Mouse (Mus musculus): ENCODE data around the gene Qrich2. TPM values are rescaled to one million over a fixed set of nuclear protein-coding genes. Genes with fewer than 3 reads are reported as not detected.

Gene Qrich2
- total RNA-seq, 2 experiments from 2014 or later, result not detected

Other genes with a start within 250 kb of the Qrich2 start
- 1 to 10 TPM; 1.2 to 1.3 TPM for gene Evpl, start 228.2 kb downstream of the Qrich2 start, total RNA-seq (2021)
- gene Srp68, start 192.0 kb downstream of the Qrich2 start, total RNA-seq (2021), result 10 to 100 TPM; 66.6 to 70.6 TPM
- gene Galr2, start 185.3 kb downstream of the Qrich2 start, total RNA-seq (2021), result not detected
- gene Exoc7, start 159.0 kb downstream of the Qrich2 start, total RNA-seq (2021), result 100 to 1,000 TPM in 1 of 2 experiments, 10 to 100 TPM in 1; 93.0 to 100 TPM
- gene Foxj1, start 130.8 kb downstream of the Qrich2 start, total RNA-seq (2021), result 1 to 10 TPM; 5.0 to 5.2 TPM
- gene Rnf157, start 53.2 kb downstream of the Qrich2 start, total RNA-seq (2021), result 100 to 1,000 TPM; 266 to 286 TPM
- 10 to 100 TPM; 27.5 to 31.8 TPM for gene Ubald2, start 32.1 kb downstream of the Qrich2 start, total RNA-seq (2021)
- 10 to 100 TPM; 68.5 to 91.5 TPM for gene Prpsap1, start 28.0 kb upstream of the Qrich2 start, total RNA-seq (2021)
- 1 to 10 TPM; 4.0 to 7.0 TPM for gene Sphk1, start 64.7 kb upstream of the Qrich2 start, total RNA-seq (2021)
- 100 to 1,000 TPM; 121 to 126 TPM for gene Ube2o, start 115.2 kb upstream of the Qrich2 start, total RNA-seq (2021)
- gene Aanat, start 120.2 kb upstream of the Qrich2 start, total RNA-seq (2021), result under 1 TPM; 0.62 to 0.97 TPM
- gene Rhbdf2, start 160.8 kb upstream of the Qrich2 start, total RNA-seq (2021), result 1 to 10 TPM in 1 of 2 experiments, under 1 TPM in 1; 0.84 to 1.9 TPM
- gene Prcd, start 187.3 kb upstream of the Qrich2 start, total RNA-seq (2021), result 1 to 10 TPM; 4.3 to 6.2 TPM
- gene Cygb, start 188.1 kb upstream of the Qrich2 start, total RNA-seq (2021), result 10 to 100 TPM; 44.2 TPM